Mouse (Mus musculus): ENCODE data around the gene Fto. TPM values are rescaled to one million over a fixed set of nuclear protein-coding genes. Genes with fewer than 3 reads are reported as not detected.

Gene Fto
- total RNA-seq, 2 experiments from 2014 or later: 7.5 to 7.9 TPM

DNA sequence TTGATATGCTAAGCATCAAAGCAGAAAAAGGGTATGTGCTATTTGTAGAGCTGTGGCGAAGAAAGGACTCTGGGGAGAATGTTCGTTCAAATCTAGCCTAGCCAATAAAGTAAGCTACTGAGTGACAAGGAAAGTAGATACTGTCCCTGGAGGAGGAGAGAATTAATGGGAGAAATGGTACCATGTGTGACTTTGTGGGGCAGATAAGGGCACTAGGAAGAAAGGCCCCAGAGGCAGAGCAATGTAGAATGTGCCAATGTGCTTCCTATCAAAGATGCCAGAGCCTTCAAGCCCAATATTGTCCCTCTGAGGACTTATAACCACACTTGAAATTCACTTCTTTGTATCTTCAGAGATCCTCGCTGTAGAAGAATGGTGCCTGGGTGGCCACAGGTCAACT lies 227.9 kb downstream of the Fto start:
- ATAC-seq (replicated peaks; ENCODE audit: low FRiP score, poor library complexity, severe bottlenecking): no peak

DNA sequence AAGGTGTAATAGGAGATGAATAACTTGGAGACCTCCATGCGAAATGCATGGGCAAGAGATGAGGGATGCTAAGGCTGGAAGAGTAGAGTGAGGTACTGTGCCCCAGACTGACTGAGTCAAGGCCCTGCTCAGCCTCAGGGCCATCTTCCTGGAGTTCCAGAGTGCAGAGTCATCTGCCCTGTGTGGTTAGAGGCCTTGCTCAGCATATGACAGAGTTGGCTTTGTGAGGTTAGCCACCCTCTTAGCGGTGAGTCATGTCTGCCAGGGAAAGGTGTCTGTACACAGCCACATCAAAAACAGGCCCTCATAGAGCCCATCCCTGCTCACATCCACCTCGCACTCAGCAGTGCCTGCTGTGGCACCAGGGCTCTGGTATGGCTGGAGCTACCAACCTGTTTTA lies 232.2 kb downstream of the Fto start:
- ATAC-seq (replicated peaks; ENCODE audit: low FRiP score, poor library complexity, severe bottlenecking): no peak

DNA sequence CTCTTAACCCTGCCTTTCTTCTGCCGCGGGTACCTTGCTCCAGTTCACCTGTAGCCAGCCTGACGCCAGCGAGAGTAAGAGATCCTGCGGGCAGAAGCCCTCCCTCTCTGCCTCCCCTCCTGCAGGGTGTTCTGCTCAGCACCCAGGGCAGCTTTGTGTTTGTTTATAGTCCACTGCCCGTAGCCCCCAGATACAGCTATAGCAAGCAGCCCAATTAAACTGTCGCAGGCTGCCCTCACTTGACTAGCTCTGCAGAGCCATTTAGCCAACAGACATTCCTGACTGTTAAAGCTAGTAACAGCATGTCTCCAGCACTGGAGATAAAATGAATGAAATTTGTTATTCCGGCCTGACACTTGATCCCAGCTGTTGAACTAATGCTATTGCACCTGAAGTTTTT lies 233.3 kb downstream of the Fto start:
- no peak for ATAC-seq (replicated peaks; ENCODE audit: low FRiP score, poor library complexity, severe bottlenecking)

DNA sequence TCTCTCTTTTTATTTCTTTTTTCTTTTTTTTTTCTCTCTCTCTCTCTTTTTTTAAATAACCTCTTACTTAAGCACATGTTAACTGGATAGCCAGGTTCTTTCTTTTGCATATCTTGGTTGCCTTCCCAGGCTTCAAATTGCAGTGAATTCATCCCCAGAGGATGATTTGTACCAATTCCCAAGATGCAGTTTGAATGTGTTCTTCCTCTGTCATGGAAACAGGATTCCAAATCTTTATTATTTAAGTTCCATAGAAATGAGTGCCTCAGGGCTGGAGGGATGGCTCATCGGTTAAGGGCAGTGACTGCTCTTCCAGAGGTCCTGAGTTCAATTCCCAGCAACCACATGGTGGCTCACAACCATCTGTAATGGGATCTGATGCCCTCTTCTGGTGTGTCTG lies 236.8 kb downstream of the Fto start:
- no peak for ATAC-seq (replicated peaks; ENCODE audit: low FRiP score, poor library complexity, severe bottlenecking)

DNA sequence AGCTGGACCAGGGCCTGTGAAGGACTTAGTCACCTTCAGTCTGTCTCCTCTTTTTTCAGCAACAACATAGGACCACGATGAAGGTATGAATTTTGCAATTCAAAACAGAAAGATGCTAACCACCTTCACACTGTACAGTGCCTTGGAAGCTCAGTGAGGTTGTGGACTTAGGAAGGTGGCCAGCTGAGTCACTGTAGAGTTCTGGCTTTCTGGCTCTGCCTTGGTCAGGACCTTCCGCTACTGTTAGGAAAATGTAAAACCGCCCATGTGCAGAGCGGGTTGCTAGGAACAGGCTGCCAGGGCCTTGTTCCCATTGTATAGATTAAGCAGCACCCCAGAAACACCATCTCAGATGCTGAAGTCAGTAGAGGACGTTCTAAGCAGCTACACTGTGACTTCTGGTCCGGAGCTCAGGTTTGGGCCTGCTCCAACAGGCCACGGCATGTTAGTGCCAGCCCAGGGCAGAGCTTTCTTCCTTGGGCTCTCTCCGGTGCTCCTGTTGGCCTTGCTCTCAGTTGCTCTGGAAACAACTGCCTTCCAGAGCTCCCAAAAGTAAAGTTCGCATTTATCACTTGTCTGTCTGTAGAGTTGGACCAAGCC lies 237.9 kb downstream of the Fto start:
- ATAC-seq (replicated peaks; ENCODE audit: low FRiP score, poor library complexity, severe bottlenecking): no peak

DNA sequence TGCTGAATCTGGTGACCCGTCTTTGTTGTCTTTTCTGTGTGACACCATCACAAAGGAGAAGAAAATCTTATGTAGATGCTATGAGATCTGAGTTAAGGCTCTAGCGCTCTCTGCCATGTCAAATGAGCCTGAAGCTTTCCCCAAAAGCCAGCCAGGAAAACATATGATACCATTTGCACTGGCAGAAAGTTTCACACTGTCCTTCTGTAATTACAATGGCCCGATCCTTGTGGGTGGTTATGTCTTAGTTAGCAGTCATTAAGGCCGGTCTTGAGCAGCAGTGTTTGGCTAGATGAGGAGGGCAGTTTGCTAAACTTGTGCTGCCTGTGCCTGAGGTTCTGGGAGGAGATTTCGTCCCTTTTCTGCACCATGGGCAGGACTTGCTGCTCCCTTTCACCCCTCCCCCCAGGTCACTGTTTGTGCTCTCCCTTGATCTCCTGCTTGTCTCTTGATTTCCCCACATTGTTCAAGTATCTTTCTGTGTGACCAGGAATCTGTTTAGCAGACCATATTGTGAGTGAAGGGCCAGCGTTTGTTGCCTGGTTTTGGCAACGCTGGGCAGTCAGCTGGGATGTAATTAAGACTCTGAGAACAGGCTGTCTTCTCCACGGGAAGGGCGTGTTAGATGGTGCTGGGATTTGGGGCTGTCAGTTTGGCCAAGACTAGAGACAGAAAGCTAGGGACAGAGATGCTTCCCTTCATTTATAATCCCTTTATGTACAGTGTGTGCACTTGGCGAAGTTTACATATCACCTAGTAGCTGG lies 238.6 kb downstream of the Fto start:
- ATAC-seq (replicated peaks; ENCODE audit: low FRiP score, poor library complexity, severe bottlenecking): no peak

DNA sequence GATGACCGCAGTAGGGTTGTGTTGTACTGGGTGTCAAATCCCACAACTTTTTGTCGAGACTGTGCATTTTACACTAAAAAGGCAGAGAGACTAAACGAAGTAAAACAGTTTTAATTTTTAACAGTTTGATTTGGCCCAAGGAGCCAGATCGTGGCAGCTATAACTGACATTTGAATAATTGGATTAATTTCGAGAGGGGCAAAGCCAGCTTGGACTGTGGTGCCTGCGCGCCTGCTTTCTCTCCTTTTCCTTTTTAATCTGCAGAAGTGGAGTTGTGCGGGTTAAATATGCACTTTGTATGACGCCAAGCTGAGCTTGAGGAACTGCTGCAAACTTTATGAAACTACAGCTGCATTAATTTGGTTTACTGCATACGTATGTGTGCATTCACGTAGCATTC lies 239.3 kb downstream of the Fto start:
- no peak for ATAC-seq (replicated peaks; ENCODE audit: low FRiP score, poor library complexity, severe bottlenecking)

DNA sequence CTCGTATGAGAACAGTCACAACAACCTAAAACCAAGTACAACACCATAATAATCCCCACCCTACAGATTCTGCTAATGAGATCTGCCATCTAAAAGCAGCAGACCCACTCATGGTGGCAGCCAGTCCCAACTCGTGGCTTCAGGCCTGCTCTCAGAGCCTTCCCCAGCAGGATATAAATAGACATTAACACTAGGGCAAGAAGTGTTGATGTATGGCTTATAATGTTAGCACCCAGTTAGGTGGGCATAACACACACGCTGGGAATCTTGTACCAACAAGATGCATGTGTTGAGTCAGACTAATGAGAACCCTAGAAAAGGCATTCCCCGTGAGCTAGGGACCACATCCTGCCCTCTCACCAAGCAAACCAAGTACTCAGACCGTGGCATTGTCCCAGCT lies 240.1 kb downstream of the Fto start:
- ATAC-seq (replicated peaks; ENCODE audit: low FRiP score, poor library complexity, severe bottlenecking): no peak

DNA sequence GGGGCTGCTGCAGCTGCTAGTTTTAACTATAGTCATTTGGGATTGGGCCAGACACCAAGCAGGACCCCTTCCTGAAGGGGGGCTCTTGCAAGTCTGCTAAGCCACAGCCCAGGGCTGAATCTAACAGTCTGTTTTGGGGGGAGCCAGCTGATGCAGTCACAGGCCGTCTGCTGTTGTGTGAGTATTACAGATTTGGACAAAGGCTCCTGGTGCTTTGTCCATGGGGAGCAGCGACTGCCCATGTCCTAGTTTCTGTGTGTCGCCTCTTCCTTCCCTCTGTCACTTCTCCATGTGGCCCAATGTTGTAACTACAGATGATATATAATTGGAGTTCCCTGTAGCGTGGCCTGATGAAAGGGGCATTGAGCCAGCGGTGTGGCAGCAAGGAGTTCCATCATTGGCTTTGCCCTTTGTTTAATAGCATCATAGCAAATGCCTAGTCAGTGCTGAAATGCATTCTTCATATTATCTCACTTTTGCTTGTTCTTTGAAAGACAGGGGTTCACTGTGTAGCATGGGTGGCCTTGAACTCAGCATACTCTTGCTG lies 243.8 kb downstream of the Fto start:
- ATAC-seq (replicated peaks; ENCODE audit: low FRiP score, poor library complexity, severe bottlenecking): no peak

DNA sequence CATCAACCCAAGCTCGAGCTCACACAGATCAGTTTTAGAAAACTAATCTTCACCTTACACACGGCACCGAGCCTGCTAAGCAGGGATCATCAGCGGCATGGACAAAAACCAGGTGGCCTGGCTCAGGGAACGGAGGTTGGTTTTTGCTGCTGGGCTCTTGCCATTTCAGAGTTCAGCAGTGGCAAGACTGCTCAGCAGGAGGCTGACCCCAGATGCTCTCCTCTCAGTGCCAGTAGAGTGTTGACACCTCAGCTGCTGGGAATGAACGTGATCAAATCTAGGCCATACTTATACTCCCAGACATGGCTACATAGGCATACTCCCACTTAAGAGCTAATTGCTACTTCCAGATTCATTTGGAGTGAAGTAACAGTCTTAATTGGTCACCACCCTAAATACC lies 245.1 kb downstream of the Fto start:
- ATAC-seq (replicated peaks; ENCODE audit: low FRiP score, poor library complexity, severe bottlenecking): no peak

DNA sequence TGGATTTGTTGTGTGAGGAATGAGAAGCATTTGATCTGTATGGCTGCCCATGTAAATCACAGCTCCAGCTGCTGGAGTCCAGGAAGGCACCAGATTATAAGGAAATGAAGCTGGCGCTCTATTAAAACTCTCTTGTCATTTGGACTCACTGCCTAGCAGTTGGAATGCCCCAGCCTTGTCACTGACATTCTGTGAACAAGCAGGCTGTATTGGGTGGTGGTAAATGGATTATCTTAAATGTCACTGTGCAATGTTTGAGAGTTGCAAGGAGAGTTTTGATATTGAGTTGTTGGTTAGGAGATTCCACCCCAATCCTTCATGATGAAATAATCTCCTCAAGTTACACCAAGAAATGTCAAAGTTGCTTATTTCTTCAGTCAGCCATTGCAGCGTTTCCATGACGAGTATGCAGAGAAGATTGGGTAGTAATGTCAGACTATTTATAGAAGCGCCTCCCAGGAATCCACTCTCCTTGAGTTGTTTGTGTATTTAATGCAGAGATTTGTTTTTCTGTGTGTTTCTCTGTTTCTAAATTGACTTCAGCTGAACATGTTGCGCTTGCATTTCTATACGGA lies 246.8 kb downstream of the Fto start:
- no peak for ATAC-seq (replicated peaks; ENCODE audit: low FRiP score, poor library complexity, severe bottlenecking)

DNA sequence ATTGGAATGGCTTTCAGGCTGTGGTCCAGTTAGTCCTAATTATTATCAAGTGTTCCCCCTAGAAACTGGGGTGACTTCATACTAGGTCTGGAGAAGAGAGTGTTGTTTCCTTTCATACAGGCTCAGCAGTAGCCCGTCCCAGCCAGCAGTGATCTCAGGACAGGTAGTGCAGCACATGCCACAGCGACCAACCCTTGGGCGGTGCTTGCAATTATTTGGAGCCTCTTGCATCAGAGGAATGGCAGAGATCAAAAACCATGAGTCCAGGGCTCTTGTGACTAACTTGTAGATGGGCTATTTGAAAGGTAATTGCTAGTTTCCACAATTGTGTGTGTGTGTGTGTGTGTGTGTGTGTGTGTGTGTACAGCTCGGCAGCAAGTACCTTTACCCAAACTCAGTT lies 247.9 kb downstream of the Fto start:
- ATAC-seq (replicated peaks; ENCODE audit: low FRiP score, poor library complexity, severe bottlenecking): no peak

DNA sequence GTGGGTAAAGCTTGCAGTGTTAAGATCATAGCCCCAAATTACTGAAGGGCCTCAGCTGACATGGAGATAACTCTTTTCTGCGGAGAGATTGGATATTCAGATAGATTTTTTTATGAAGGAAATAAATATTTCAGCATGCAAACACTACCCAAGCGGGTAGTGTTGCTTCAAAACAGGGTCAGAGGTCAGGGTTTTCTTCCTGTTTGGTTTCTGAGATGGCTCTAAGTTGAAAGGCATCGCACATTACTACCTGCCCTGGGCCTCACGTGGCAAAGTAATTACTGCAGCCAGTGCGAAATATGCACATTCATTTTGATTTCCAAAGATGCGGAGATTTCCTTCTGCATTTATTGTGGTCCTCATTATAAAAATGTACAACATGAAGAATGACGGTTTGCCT lies 249.3 kb downstream of the Fto start:
- ATAC-seq (replicated peaks; ENCODE audit: low FRiP score, poor library complexity, severe bottlenecking): no peak

DNA sequence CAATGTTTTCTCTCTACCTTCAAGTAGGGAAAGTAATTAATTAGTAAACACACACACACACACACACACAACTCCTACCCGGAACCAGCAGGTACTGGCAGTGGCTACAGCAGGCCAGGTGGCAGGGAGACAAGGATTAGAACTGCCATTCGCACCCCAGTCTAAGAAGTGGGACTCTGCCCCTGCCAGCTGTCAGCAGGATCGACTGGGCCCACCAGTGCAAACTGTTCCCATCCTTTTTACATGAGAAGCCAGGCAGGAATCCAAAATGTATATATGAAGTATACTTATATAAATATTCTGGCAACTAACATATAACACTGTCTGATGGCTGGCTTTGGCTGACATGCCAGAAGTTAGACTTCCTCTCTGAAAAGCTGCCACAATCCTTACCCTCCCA lies 250.0 kb downstream of the Fto start:
- no peak for ATAC-seq (replicated peaks; ENCODE audit: low FRiP score, poor library complexity, severe bottlenecking)

DNA sequence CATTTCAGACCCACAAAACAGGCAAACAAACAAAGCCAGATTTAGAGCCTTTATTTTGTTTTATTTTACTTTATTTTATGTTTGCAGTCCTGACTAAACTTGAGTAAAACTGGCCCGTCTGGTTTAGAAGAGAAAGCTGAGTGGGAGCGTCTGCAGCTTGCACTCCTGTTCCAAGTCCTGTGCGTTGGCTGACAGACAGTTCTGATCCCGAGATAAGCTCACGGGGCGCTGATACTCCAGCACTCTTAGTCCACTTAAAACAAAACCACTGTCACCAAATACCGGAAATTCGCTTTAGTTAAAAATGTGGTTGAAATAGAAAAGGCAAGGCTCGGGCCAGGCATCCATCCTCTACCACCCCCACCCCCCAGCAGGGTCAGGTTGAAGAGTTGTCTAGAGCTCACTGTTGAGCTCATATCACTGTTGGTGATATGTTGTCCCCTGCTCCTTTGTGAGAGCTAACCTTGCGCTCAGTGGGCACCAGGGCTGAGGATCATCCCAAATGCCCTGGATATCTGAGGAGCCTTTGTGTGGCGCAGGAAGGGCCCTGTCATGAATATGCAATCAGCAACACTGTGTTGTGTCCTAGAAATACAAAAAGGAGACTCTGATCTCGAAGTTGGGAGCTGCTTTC lies 252.7 kb downstream of the Fto start:
- ATAC-seq (replicated peaks; ENCODE audit: low FRiP score, poor library complexity, severe bottlenecking): no peak

DNA sequence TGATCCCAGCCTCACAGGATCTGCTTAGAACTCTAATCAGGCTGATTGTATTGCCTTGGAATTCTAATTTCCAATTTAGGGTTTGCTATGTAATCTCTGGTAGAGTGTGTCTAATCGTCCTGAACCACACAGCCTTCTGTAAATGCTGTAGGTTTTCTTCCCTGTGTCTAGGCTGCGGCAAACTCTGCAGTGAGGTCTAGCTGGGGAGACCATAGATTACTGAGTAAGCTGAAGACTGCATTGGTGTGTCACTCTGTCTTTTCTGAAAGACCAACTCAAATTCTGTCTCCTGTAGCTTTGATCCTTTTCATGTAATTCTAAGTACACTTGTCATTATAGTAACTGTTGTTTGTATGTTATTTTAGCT lies 253.2 kb downstream of the Fto start:
- no peak for ATAC-seq (replicated peaks; ENCODE audit: low FRiP score, poor library complexity, severe bottlenecking)

DNA sequence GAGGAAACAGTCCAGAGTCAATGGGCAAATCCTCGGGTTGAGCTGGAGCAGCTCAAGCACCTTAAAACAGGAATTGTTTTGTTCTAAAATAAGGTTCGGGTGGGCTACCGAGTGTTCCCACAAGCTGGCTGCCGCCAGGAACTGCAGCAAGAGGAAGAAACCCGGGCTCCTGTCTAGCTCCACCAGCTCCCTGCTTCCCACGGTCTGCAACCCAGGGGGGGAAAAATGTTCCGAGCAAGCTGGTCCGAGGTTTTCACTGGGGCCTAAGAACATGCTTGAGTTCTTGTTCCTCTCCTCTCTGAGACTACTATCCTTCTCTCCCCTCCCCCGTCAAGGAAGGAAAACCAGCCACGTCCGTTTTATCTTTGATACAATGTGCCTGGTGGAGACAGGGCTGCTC lies 256.5 kb downstream of the Fto start:
- ATAC-seq (replicated peaks; ENCODE audit: low FRiP score, poor library complexity, severe bottlenecking): no peak

DNA sequence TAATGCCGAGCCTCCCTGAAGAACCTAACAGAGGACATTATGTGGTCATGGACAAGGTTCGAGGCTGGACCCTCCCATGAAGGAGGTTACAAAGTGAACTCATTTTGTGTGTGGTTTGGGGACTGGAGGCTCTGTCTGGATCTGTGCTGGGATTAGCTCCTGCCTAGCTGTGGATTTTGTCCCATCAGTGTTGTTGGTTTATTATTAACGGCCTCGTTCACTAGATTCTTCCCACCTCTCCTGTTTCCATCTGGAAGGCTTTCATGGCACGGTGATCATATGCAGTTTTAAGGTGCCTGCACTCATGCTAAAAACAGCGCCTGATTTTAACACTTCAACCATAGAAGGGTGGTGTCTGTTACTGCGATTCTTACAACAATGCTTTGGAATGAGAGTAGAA lies 257.5 kb downstream of the Fto start:
- no peak for ATAC-seq (replicated peaks; ENCODE audit: low FRiP score, poor library complexity, severe bottlenecking)

DNA sequence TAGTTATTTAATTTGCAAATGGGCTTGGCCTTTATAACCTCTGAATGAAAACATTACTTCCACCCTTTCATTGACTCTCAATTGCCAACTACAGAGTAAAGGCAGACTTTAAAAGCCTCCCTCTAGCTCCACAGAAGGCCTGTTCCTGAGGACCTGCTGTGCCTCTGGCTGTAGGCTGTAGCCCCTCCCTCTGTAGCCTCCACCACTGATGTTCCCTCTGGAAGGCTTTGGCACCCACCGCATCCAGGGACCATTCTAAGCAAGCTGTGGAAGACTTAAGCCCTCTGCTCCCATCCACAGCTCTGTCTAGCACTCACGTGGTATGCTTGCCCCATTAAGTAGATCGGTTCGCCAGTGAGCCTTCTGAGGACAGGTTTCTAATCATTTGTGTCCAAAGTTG lies 258.7 kb downstream of the Fto start:
- no peak for ATAC-seq (replicated peaks; ENCODE audit: low FRiP score, poor library complexity, severe bottlenecking)

DNA sequence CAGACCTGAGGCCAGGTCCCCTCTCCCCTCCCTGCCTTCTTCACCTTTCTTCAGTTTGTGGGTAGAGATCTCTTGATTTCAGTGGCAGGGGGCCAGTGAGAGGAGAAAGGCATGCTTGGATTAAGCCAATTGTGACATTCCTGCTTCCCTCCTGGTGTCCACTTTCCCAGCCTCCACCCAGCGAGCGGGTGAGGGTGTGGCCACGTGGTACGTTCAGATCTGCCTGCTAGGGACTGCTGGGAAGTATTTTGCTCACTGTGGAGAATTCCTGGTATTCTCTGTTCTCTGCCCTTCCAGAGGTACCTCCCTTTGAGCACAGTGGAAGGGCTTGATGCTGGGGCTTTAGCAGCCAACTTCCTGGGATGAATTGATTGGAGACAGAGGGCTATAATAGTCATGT lies 259.3 kb downstream of the Fto start:
- no peak for ATAC-seq (replicated peaks; ENCODE audit: low FRiP score, poor library complexity, severe bottlenecking)

DNA sequence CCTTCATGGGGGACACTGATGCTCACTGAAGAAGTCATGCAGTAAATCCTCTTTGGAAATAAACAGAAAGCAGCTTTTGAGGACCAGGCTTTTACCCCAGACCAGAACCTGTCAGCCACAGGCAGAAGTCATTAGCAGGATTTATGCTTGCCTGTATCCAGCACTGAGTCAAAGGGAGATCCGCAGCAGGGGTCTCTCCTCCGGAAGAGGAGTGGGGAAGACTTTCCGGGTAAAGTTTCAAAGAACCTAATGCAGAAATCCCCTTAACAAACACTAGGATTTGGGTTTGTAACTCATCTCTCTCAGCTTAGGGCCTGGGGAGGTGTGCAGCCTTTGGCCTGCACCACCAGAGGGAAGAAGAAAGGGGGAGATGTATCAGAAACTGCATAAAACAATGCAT lies 262.3 kb downstream of the Fto start:
- no peak for ATAC-seq (replicated peaks; ENCODE audit: low FRiP score, poor library complexity, severe bottlenecking)
